Mouse (Mus musculus) fibroblast of lung, adult 2 months (primary cell): ENCODE results near the gene Tmem74b.

Source experiments
- DNase-seq: peaks from one replicate; pipeline ENCODE4 v3.0.0-alpha.2; 2011; ENCODE audit warnings: low read depth

Tmem74b gene

DNA sequence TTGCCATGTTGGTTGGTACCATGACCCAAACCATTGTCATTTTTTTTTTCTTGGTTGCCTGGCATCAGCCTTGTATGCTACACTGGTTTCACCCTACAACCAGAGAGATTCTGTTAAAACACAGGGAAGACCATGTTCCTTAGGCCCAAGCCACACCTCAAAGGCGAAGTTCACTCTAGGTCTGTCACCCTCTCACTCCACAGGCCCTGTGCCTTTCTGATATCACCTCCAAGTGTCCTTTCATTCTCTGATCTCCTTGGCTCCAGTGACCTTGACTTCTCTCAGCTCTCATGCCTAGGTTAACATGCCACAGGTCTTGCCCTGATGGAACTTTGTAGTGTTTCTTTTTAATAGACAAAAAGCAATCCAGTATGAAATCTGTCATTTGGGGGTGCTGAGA lies 40.3 kb downstream of the Tmem74b start:
- DNase-seq = no peak

DNA sequence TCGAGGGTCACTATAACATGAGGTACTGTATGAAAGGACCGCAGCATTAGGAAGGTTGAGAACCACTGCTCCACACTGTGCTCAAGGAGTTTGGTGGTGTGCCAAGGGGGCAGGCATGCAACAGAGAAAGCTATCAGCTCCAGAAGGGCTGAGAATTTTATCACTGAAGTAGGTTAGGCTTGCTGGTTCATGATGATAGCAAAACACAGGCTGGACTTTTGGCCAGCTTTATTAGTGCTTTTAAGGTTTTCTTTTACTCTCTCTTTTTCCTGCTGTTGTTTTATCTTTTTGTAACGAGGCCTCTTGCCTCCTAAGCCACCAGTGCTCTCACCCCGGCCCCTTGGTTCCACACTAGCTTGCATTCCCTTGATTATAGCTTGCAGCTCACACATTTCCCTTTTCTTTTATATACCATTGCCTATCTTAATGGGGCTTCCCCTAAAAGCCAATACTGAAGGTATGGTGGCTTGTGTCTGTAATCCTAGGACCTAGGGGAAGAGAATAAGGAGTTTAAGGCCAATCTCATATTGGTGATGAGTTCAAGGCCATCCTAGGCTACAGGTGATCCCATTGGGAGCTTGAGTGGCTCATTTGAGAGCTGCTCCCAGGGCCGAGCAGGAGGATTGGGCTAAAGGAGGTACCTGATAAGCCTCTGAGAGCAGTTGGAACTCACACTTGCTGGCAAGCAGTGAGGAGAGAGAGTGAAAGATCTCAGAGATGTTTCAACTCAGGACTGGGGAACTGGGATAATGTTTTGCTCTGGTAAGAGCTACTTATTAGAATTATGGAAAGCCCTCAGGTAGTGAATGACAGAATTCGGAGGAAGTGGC lies 41.3 kb downstream of the Tmem74b start:
- DNase-seq = no peak

DNA sequence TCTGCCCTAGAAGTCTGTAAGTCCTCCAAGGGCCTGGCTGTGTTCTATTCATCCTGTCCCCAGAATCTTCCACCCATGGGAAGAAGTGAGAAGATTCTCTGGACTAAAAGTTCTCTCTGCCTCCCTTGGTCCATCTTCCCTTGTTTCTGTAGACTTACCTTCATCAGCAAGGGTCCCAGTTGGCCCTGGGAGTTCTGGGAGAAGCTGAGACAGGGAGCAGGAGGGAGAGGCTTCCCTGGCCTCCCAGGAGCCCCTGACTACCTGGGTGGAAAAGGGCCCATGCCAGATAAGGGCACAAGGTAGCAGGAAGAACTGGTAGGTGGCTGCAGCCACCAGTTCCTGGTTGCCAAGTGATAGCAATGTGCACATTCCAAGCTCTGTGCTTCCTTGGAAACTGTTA lies 42.0 kb downstream of the Tmem74b start, which contains the start of gene Psmf1:
Gene Psmf1 (minus strand): TSS at position 342 of the 400 bp plus-strand sequence.
- DNase-seq = no peak

DNA sequence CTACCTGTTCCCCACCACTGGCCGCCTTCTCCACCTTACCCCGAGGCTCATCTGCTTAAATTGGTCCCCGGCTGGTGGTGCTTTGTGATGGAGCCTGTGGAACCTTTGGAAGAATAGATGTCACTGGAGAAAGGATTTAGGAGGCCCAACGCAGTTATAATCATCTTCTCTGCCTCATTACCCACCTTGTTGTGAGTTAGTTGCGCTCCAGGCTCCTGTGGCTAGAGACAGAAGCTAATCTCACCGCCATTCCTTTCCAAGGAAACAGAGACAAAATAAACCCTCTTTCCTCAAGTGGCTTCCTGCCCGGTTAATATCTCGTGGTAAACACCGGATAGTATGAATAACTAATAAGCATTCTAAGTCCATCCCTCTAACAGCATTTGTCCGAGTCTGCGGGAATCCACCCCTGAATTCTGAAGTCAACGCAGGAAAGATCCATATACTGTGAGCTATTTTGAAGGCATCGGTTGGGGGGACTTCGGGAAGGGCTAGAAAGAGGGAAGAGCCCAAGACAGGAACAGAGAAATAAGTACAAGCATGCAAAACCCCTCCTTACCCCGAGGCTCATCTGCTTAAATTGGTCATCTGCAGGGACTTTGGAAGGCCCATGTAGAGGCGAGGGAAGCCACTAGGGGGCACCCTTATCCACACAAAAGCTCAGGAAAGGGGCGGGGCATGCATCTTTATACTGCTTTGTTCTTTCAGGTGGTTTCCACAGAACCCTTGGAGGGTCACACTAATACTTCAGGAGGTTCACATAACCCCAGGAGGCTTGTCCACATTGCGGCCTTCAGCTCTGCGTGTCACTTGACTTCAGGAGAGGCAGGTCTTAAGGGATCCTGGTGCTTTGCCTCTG lies 46.3 kb downstream of the Tmem74b start:
- peak; percentile 28 for DNase-seq

DNA sequence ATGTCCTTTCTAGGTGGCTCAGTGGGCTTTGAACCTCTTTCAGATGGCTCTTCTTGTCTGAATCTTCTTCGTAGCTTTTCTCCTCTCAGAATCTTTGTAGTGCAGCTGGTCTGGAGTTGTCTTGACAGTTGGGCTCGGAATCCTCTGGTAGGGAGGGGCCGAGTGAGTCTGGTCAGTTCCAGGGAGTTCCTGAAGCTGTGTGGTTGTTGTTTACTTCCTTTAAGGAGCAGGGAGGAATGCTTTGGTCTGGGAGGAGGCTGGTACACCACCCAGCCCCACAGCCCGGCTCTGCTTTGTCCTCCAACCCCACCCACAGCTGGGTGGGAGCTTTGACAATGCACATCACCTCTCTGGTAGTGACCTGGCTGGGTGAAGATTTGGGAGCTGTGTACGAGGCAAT lies 49.5 kb downstream of the Tmem74b start:
- DNase-seq = no peak

DNA sequence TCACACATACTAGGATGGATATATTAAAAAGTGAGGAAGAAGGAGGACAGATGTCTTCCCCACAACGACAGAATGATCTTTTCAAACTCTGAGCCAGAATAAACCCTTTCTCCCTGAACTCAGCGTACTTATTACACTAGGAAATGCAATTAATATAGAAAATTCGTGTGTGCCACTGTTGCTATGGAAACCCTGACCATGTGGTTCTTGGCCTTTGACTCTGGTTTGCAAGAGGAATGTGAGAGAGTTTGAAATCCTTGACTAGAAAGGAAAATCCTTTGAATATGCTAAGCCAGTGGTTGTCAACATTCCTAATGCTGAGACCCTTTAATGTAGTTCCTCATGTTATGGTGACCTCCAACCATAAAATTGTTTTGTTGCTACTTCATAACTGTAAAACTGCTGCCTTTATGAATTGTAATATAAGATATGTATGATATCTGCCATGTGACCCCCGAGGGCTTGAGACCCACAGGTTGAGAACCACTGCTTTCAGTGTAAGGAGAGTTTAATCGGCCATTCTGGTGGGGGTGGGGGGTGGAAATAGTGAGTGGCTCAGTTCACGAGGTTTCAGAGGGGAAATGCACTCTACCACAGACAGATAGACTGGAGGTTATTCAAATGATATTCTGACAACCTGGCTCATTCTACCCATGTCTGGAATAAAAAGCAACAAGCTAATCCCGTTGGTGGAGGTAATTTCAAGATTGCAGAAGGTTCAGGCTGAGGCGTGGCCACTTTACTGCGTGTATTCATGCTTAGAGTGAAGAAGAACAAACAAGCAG lies 54.7 kb downstream of the Tmem74b start:
- no peak for DNase-seq

DNA sequence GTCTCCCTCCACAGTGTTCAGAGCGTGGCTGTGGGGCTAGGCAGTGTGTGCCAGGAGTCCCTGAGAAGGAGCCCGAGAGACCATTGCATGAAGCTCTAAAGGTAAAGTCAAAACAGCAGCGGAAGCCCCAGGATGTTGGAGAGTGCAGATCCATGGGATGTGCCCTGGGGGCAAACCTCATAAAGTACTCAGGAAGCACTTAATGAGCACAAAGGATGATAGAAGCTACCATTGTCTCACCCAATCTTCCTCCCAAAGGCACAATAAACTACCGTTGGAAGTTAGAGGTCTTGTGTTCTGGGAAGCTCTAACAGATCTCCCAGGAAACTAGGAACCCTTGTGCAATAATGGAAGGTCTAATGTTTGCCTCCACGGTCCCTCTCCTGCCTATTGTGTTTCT lies 55.6 kb downstream of the Tmem74b start:
- no peak for DNase-seq

DNA sequence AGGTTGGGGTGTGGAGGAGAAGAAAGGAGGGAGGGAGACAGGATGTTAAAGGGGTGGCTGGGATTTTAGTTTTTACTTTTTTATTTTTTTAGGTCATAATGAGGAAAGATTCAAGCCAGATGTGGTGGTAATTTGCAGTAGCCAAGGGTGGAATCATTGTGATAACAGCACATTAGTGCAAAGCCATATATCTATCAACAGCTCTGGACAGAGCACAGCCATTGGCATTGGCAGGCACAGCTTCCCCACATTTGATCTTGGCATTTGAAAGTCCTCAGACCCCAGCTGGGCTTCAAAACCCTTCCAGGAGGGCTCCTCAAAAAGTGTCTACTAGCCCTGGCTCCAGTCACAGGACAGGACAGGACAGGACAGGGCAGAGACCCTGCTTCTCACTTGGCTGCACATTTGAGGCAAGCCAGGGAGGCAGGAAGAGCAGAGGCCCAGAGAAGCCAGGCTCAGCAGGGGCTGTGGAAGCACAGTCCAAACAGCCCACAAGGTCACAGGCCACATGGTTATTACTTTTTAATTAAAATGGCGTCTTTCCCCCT lies 57.1 kb downstream of the Tmem74b start:
- no peak for DNase-seq
